Mouse (Mus musculus): ENCODE measurements at regions not wholly inside any gene's neighbourhood (a gene's known extent, or its start where the extent isn't known, plus 50 kb on each side); places are given as distances from the start of the nearest gene placed in this dataset.

DNA sequence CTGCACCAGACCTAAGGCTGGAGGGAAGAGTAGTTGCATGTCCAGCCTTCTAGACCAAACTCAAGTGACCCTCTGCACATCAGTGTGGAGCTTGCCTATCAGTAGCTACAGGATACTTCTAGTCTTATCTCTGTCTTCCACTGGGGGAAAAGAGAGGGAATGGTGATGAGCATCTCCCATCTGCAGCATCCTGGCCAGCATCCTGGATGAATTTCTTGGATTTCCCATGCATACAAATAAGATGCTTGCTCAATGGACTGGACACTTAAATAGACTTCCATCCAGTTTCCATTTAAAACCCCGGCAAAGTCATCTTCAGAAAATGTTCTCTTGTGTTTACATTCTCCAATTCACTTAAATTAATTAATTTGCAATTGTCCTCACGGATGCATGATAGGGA, 50.5 kb upstream of the Npas2 start:
- no peak overlapping the region for H3K4me2 ChIP-seq
- H3K4me1 ChIP-seq = no peaks in the 10 kb centered on the region
- no peak overlapping the region for H3K27ac ChIP-seq
- no peak overlapping the region for H3K9ac ChIP-seq
- 86% methylated on average over 2 of the region's 2 CpGs for WGBS
- no peaks in the 10 kb centered on the region for H3K27me3 ChIP-seq
- no peak for ATAC-seq (ENCODE audit: insufficient number of reproducible peaks, insufficient read depth, low FRiP score, low TSS enrichment, low read depth)
- no peaks in the 10 kb centered on the region for H3K36me3 ChIP-seq
- no peak overlapping the region for H3K4me3 ChIP-seq
- H3K9me3 ChIP-seq = no peaks in the 10 kb centered on the region

- Histone ChIP-seq H3K27me3 (no peaks in the 10 kb centered on the region), H3K27ac (no peak overlapping the region), H3K36me3 (no peaks in the 10 kb centered on the region), H3K4me1 (no peaks in the 10 kb centered on the region), H3K9ac (no peak overlapping the region), H3K4me2 (no peak overlapping the region), H3K4me3 (no peak overlapping the region), H3K9me3 (no peaks in the 10 kb centered on the region)
- no peak for ATAC-seq (ENCODE audit: insufficient number of reproducible peaks, insufficient read depth, low FRiP score, low TSS enrichment, low read depth)
- WGBS = 89% methylated on average over 5 of the region's 5 CpGs
Measured at GRCm38 (mm10) chr1:39143626-39144025, 49.9 kb upstream of the Npas2 start.

Data from embryonic facial prominence, embryonic 13.5 days (tissue).